Mouse (Mus musculus) left cerebral cortex, adult 9 months (tissue): ENCODE measurements around the gene Gnaq.
"Not testable (repeated sequence)": the region's sequence is repeated elsewhere in the genome, so short reads cannot be mapped to it uniquely, and the experiment has no call there.

Experiments
- DNase-seq, 2 experiments: peaks; one replicate each; pipeline ENCODE4 v3.0.0; 2022; ENCODE audit warnings: low spot score in 2 of 2

Gnaq gene

DNA sequence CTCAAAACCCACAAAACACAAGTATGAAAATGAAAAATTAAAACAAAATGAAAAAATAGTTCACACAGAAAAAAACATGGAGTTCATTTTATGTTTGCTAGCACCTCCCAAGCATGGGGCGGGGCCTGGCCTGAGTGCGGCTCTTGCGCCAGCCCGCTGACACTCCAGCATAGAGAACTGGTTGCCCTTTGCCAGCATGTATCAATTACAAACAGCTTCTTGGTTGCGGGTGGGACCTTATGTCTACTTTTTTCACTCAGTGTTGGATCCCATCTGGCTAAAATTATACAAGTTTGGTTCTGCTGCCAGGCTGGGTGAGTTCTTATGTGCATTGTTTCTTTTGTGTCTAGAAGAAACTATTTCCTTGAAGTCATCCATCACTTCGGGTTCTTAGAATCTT is 14.8 kb downstream of the Gnaq start:
- no peak for DNase-seq

GRCm38 (mm10) chr19:16149094-16149493 is 16.5 kb downstream of the Gnaq start:
- DNase-seq = no peak

GRCm38 (mm10) chr19:16150328-16150727 is 17.7 kb downstream of the Gnaq start:
- DNase-seq = no peak

GRCm38 (mm10) chr19:16153851-16154250 is 21.2 kb downstream of the Gnaq start:
- DNase-seq = no peak

DNA sequence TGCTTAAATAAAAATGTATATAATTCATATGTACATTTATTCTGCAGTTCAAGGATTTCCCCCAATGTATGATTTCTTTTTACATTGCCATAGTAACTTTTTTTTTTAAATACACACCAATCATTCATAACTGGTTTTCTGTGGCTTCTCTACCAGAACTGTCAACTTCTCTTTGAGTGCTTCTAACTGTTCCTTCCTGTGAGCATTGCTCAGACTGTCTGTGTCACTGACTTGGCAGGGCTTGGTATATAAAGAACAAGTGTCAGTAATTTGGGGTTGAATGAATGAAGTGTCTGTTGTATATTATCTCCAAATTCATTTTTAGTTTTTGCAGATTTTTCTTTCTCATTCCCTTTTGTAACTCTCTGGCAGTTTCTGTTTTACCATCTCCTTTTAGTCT is 21.8 kb downstream of the Gnaq start:
- DNase-seq = no peak

GRCm38 (mm10) chr19:16157120-16157519 is 24.5 kb downstream of the Gnaq start:
- no peak for DNase-seq

DNA sequence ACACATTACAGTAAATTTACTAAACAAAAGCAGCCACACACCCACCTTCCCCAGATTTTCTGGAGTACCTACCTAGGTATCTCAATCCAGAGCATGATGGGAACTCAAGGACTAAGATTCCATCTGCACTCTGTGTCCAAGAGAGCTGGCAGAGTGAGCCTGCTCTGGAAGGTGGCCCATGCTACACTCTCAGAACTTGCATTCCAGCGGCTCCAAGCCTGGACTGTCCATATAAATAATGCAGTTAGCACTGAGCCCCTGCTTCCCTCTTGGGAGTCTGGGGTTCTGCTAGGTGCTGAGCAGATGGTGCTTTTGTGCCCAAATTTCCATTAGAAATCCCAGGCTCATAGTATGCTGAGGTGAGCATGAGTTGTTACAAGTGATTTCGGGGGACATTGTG is 28.1 kb downstream of the Gnaq start:
- no peak for DNase-seq

DNA sequence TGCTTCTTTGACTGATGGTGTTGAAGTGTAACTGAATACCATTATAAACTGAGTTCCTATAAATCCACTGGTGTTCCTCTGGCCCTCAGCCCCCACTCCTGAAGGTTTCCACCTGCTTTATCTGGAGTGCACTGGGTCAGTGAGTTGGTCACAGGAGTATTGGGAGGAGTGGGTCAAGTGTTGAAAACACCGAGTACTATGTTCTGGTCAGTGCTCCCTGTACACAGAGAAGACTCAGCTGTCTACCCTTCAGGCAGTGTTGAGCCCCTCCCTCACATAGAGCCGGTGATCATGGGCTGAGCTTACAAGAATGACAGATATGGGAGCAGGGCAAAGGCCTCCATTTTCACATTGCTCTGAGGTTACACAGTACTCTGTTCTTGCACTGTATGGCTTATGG is 28.6 kb downstream of the Gnaq start:
- no peak for DNase-seq

GRCm38 (mm10) chr19:16164396-16164795 is 31.8 kb downstream of the Gnaq start:
- DNase-seq = not testable (repeated sequence)

GRCm38 (mm10) chr19:16167185-16167584 is 34.6 kb downstream of the Gnaq start:
- DNase-seq = peak in 1 of 2 experiments; percentile 42

DNA sequence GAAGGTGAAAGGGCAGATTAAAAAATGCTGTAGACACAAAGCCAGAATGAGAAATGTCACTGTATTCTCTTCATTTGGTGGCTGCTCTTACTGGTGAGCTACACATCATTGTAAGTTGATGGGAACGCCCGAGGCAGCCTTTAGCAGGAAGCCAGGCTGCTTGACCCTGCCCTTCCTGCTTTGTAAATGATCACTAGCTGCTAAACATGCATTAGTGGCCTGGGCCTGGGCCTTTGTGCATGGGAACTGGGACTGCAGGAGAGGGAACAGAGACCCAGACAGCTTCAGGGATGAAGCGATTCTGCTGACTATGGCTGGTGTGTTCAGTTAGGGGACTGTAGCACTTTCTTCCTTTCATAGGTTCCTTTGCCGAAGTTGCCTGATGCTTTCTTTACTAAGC is 35.6 kb downstream of the Gnaq start:
- no peak for DNase-seq

- no peak for DNase-seq
Measured at GRCm38 (mm10) chr19:16168653-16169198, 36.1 kb downstream of the Gnaq start.

DNA sequence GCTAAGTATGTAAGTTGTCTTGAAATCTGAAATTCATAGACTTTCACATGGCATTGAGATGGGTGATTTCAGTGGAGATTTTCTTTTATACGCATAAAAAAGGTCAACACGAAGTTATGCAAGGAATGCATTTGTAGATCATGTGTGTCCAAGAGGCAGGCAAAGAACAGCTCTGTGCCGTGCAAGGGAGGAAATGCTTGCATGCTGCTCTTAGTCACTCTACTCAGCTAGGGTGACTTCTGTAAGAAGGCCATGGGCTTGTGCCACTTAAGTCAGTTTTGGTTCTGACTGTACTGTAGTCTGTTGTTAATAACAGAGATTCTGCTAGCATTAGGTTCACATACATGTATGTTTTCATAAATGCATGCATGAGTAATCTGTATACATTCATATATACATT is 38.1 kb downstream of the Gnaq start:
- no peak for DNase-seq

DNA sequence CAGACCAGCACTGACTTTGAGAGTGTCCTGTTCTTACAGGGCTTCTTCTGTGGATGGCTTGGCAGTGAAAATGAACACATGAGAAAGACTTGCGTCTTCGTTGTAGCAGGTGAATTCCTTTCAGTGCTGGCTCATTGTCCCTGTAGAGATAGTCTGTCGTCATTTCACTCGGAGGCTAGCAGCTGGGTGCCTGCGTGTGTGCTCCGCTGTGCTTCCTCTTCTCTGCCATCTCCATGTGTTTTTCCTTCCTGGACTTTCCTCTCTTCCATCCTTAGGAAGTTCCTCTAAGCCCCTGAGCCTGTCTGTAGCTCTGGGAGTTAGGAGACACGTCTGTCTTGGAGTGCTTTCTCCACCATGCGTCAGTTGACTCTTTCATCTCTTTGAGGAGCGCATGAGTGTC is 41.1 kb downstream of the Gnaq start:
- no peak for DNase-seq

DNA sequence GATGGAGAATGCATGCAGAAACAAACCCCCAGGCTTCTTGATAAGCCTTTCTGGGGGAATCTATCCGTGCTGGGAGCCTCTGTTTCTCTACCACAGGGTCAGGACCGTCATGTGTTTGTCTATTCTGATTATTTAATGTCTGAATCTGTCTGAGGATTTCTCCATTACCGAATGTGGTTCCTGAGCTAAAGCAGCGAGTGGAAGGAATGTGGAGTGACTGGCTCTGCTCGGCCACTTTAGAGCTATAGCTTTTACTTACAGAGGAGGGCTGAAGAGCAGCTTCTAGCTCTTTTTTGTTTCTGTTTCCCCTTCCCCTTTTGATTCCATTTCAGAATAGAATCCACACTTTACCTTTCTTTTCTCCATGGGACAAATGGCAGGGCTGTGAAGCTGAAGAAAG is 43.8 kb downstream of the Gnaq start:
- no peak for DNase-seq

GRCm38 (mm10) chr19:16177139-16177727 is 44.6 kb downstream of the Gnaq start:
- no peak for DNase-seq

DNA sequence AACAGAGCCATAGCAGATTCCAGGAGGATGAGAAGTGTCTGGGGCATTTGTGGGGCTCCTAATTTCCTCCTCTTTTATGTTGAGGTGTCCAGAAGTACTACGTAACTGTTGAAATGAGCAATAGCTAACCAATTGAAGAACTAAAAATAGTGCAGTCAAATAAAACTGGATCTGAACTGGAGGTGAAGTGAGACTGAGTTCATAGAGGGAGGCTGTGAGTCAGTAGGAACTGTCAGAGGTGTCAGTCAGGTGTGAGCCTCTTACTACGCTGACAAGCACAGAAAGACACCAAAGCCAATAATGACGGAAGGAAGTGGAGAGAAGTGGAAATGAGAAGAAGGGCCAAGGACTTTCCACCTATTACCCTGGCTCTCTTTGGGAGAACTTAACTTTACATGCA is 48.6 kb downstream of the Gnaq start:
- no peak for DNase-seq

- DNase-seq = no peak
Measured at GRCm38 (mm10) chr19:16181852-16182475, 49.3 kb downstream of the Gnaq start.

GRCm38 (mm10) chr19:16183592-16184365 is 51.1 kb downstream of the Gnaq start:
- no peak for DNase-seq

DNA sequence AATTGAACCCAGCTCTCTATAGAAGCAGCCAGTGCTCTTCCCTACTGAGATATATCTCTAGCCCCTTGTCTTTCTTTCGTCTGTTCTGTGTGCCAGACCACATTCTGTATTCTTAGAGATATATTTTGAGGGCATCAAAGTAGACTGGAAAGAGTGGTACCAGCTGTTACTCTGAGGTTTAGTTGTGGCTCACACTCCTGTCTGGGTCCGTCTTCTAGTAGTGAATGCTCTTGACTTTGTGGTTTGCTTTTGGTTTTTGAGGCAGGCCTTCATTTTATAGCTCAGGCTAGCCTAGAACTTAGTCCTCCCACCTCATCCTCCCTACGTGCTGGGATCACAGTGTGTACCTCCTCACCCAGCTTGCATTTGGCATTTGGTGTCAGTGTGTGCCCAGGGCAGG is 54.4 kb downstream of the Gnaq start:
- DNase-seq = no peak

DNA sequence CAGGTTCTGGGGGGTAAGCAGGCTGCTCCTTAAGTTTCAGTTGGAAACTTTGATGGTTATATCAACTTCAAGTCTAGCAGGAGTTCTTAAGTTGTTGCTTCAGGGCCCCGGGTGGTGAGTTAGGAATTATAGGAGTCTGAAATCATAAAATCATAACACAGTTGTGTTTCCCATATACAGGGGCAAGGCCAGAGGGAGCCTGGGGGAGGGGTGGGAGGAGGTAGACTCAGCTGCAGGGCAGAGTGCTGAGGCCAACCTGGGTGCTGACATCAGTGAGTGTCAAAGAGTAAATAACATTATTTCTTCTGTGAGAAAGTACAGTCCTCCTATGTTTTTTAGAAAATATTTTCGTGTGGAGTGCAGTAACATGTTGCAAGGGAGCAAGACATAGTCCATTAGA is 55.3 kb downstream of the Gnaq start:
- no peak for DNase-seq

DNA sequence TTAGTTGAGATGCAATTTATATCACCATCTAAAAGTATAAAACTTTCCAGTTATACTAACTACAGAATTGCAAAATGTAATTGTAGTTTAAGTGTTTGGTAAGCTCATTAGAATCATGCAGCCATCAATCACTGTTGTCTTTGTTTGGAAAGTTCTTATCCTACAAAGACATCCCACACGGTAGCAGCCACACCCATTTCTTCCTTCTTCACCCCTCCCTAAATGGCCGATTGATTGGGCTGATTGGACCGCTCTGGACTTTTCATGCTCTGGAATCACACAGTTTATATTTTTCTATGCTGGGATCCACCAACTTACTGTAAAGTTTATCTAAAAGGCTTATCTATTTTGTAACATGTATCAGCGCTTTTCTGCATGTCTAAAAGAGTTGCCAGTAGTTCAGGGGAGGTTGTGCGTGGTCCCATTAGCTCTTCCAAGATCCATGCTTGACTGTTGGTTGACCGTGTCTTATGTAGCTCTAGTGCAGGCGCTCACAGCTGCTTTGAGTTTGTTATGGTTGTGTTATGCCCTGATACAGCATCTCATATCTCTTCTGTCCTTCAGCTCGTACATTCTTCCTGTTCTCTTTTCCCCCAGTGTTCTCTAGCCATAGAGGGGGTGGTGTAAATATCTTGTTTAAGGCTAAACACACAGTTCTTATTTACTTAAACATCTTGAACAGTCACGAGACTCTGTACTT is 56.6 kb downstream of the Gnaq start:
- no peak for DNase-seq
